Mouse (Mus musculus): Measurements from ENCODE around the gene Gdnf. TPM values are rescaled to one million over a fixed set of nuclear protein-coding genes. Genes with fewer than 3 reads are reported as not detected.

The Gdnf gene
- 0.14 and 0.30 TPM in 2 replicates for polyA plus RNA-seq (2016; fragmentation: Nextera tagmentation; extraction: Ambion mirVana)

GRCm38 (mm10) chr15:7810556-7811252 lies at the start of gene Gdnf:
TSS of gene Gdnf (plus strand) at chr15:7810846.
- peak within 1 kb of the TSS; percentile 70 for H3K4me3 ChIP-seq
- H3K27me3 ChIP-seq (ENCODE audit: insufficient read depth, poor library complexity, severe bottlenecking): peaks cover 100% of the 10 kb centered on the region
- H3K36me3 ChIP-seq: no peaks in the 10 kb centered on the region
- H3K9me3 ChIP-seq: no peaks in the 10 kb centered on the region
- H3K27ac ChIP-seq: peak within 1 kb of the TSS; percentile 75
- peaks cover 49% of the 10 kb centered on the region for H3K4me1 ChIP-seq
- DNase-seq (ENCODE audit: low spot score): no peak
- WGBS: under 1% methylated on average over 63 of the region's 73 CpGs

GRCm38 (mm10) chr15:7767166-7767565 lies 43.5 kb upstream of the Gdnf start:
- no peaks in the 10 kb centered on the region for H3K36me3 ChIP-seq
- DNase-seq (ENCODE audit: low spot score): no peak
- no peak overlapping the region for H3K4me3 ChIP-seq
- no peak overlapping the region for H3K27ac ChIP-seq
- no peaks in the 10 kb centered on the region for H3K27me3 ChIP-seq (ENCODE audit: insufficient read depth, poor library complexity, severe bottlenecking)
- no peaks in the 10 kb centered on the region for H3K4me1 ChIP-seq
- 84% methylated on average over 7 of the region's 7 CpGs for WGBS
- no peaks in the 10 kb centered on the region for H3K9me3 ChIP-seq

GRCm38 (mm10) chr15:7772983-7773382 lies 37.7 kb upstream of the Gdnf start:
- Histone ChIP-seq H3K4me1 (no peaks in the 10 kb centered on the region), H3K27ac (no peak overlapping the region), H3K9me3 (no peaks in the 10 kb centered on the region), H3K27me3 (ENCODE audit: insufficient read depth, poor library complexity, severe bottlenecking) (no peaks in the 10 kb centered on the region), H3K36me3 (no peaks in the 10 kb centered on the region), H3K4me3 (no peak overlapping the region)
- no peak for DNase-seq (ENCODE audit: low spot score)
- WGBS: 86% methylated on average over 8 of the region's 8 CpGs

- no peak for DNase-seq (ENCODE audit: low spot score)
- H3K27me3 ChIP-seq (ENCODE audit: insufficient read depth, poor library complexity, severe bottlenecking): no peaks in the 10 kb centered on the region
- H3K4me3 ChIP-seq: no peak overlapping the region
- H3K36me3 ChIP-seq: no peaks in the 10 kb centered on the region
- H3K27ac ChIP-seq: no peak overlapping the region
- H3K9me3 ChIP-seq: no peaks in the 10 kb centered on the region
- 59% methylated on average over 5 of the region's 5 CpGs for WGBS
- 0 out of 2 replicates have a peak, but pooled peaks cover 4% of the 10 kb centered on the region for H3K4me1 ChIP-seq
Observed at GRCm38 (mm10) chr15:7781517-7781916, 29.1 kb upstream of the Gdnf start.

GRCm38 (mm10) chr15:7809841-7810391 lies 730 bp upstream of the Gdnf start:
- WGBS: under 1% methylated on average over 32 of the region's 32 CpGs
- H3K27me3 ChIP-seq (ENCODE audit: insufficient read depth, poor library complexity, severe bottlenecking): peaks cover 93% of the 10 kb centered on the region
- peaks cover 41% of the 10 kb centered on the region for H3K4me1 ChIP-seq
- no peaks in the 10 kb centered on the region for H3K36me3 ChIP-seq
- no peaks in the 10 kb centered on the region for H3K9me3 ChIP-seq
- peak overlapping the region; percentile 75 for H3K27ac ChIP-seq
- H3K4me3 ChIP-seq: peak overlapping the region; percentile 70
- DNase-seq (ENCODE audit: low spot score): no peak

GRCm38 (mm10) chr15:7811253-7811625 lies 593 bp downstream of the Gdnf start:
- H3K27ac ChIP-seq: peak overlapping the region; percentile 75; the same call in 1 of the 2 replicates
- peaks cover 100% of the 10 kb centered on the region for H3K27me3 ChIP-seq (ENCODE audit: insufficient read depth, poor library complexity, severe bottlenecking)
- H3K4me3 ChIP-seq: peak overlapping the region; percentile 70
- H3K36me3 ChIP-seq: no peaks in the 10 kb centered on the region
- DNase-seq (ENCODE audit: low spot score): no peak
- H3K9me3 ChIP-seq: no peaks in the 10 kb centered on the region
- peaks cover 51% of the 10 kb centered on the region for H3K4me1 ChIP-seq
- under 1% methylated on average over 11 of the region's 11 CpGs for WGBS

GRCm38 (mm10) chr15:7811856-7812733 lies 1.4 kb downstream of the Gdnf start:
- WGBS: 3% methylated on average over 24 of the region's 24 CpGs
- Histone ChIP-seq H3K4me3 (peak overlapping the region; percentile 70), H3K9me3 (no peaks in the 10 kb centered on the region), H3K27ac (no peak overlapping the region), H3K4me1 (peaks cover 51% of the 10 kb centered on the region), H3K27me3 (ENCODE audit: insufficient read depth, poor library complexity, severe bottlenecking) (peaks cover 100% of the 10 kb centered on the region), H3K36me3 (no peaks in the 10 kb centered on the region)
- DNase-seq (ENCODE audit: low spot score): no peak

- peaks cover 100% of the 10 kb centered on the region for H3K27me3 ChIP-seq (ENCODE audit: insufficient read depth, poor library complexity, severe bottlenecking)
- DNase-seq (ENCODE audit: low spot score): no peak
- no peaks in the 10 kb centered on the region for H3K36me3 ChIP-seq
- H3K4me3 ChIP-seq: peak overlapping the region; percentile 70
- H3K9me3 ChIP-seq: no peaks in the 10 kb centered on the region
- WGBS: under 1% methylated on average over 41 of the region's 41 CpGs
- peaks cover 51% of the 10 kb centered on the region for H3K4me1 ChIP-seq
- H3K27ac ChIP-seq: no peak overlapping the region
Observed at GRCm38 (mm10) chr15:7812872-7813530, 2.4 kb downstream of the Gdnf start.

GRCm38 (mm10) chr15:7813531-7814370 lies 3.1 kb downstream of the Gdnf start:
- no peaks in the 10 kb centered on the region for H3K9me3 ChIP-seq
- under 1% methylated on average over 43 of the region's 45 CpGs for WGBS
- no peaks in the 10 kb centered on the region for H3K36me3 ChIP-seq
- H3K27ac ChIP-seq: no peak overlapping the region
- DNase-seq (ENCODE audit: low spot score): no peak
- peaks cover 100% of the 10 kb centered on the region for H3K27me3 ChIP-seq (ENCODE audit: insufficient read depth, poor library complexity, severe bottlenecking)
- peak overlapping the region; percentile 70 for H3K4me3 ChIP-seq
- peaks cover 51% of the 10 kb centered on the region for H3K4me1 ChIP-seq

- peaks cover 51% of the 10 kb centered on the region for H3K4me1 ChIP-seq
- H3K27ac ChIP-seq: no peak overlapping the region
- 4% methylated on average over 7 of the region's 7 CpGs for WGBS
- H3K4me3 ChIP-seq: no peak overlapping the region
- H3K27me3 ChIP-seq (ENCODE audit: insufficient read depth, poor library complexity, severe bottlenecking): peaks cover 98% of the 10 kb centered on the region
- H3K9me3 ChIP-seq: no peaks in the 10 kb centered on the region
- no peaks in the 10 kb centered on the region for H3K36me3 ChIP-seq
- DNase-seq (ENCODE audit: low spot score): no peak
Observed at GRCm38 (mm10) chr15:7814371-7814680, 3.7 kb downstream of the Gdnf start.

GRCm38 (mm10) chr15:7814917-7815316 lies 4.3 kb downstream of the Gdnf start:
- H3K27ac ChIP-seq: no peak overlapping the region

GRCm38 (mm10) chr15:7815521-7815944 lies 4.9 kb downstream of the Gdnf start:
- H3K4me3 ChIP-seq: peak overlapping the region; percentile 57
- WGBS: 1% methylated on average over 29 of the region's 36 CpGs
- no peak overlapping the region for H3K27ac ChIP-seq
- H3K4me1 ChIP-seq: peaks cover 40% of the 10 kb centered on the region
- no peak for DNase-seq (ENCODE audit: low spot score)
- no peaks in the 10 kb centered on the region for H3K36me3 ChIP-seq
- H3K9me3 ChIP-seq: no peaks in the 10 kb centered on the region
- peaks cover 95% of the 10 kb centered on the region for H3K27me3 ChIP-seq (ENCODE audit: insufficient read depth, poor library complexity, severe bottlenecking)

More at GRCm38 (mm10) chr15:7814917-7815316, 4.3 kb downstream of the Gdnf start:
- Histone ChIP-seq H3K4me3 (peak overlapping the region; percentile 57), H3K36me3 (no peaks in the 10 kb centered on the region), H3K27me3 (ENCODE audit: insufficient read depth, poor library complexity, severe bottlenecking) (peaks cover 97% of the 10 kb centered on the region), H3K4me1 (peaks cover 46% of the 10 kb centered on the region), H3K9me3 (no peaks in the 10 kb centered on the region)
- 6% methylated on average over 13 of the region's 13 CpGs for WGBS
- DNase-seq (ENCODE audit: low spot score): no peak

Measured in heart, embryonic 10.5 days (tissue).